Mouse (Mus musculus) naive thymus-derived CD4-positive, alpha-beta T cell, adult 2 months (primary cell): Measurements from ENCODE around the gene Crbn.

Experiments
- DNase-seq: peaks from one replicate; pipeline ENCODE4 v3.0.0-alpha.2; 2011; ENCODE audit warnings: low read depth

The Crbn gene

GRCm38 (mm10) chr6:106799333-106800226 lies at the start of gene Crbn:
Gene Crbn (minus strand): TSS chr6:106800077.
- peak; percentile 95 for DNase-seq

GRCm38 (mm10) chr6:106840181-106840580 lies 40.3 kb upstream of the Crbn start:
- DNase-seq: no peak

- no peak for DNase-seq
These were observed 38.2 kb upstream of the Crbn start for GRCm38 (mm10) chr6:106838053-106838452.

- no peak for DNase-seq
These were observed 35.4 kb upstream of the Crbn start for GRCm38 (mm10) chr6:106835316-106835715.

GRCm38 (mm10) chr6:106822329-106822728 lies 22.5 kb upstream of the Crbn start:
- DNase-seq: no peak

GRCm38 (mm10) chr6:106820566-106820965 lies 20.7 kb upstream of the Crbn start:
- no peak for DNase-seq

GRCm38 (mm10) chr6:106819906-106820305 lies 20.0 kb upstream of the Crbn start:
- no peak for DNase-seq

- DNase-seq: no peak
These were observed 19.4 kb upstream of the Crbn start for GRCm38 (mm10) chr6:106819246-106819645.

- DNase-seq: no peak
These were observed 10.8 kb upstream of the Crbn start for GRCm38 (mm10) chr6:106810686-106811085.

GRCm38 (mm10) chr6:106809161-106809560 lies 9.3 kb upstream of the Crbn start:
- DNase-seq: no peak

- peak; percentile 35 for DNase-seq
These were observed 5.0 kb upstream of the Crbn start for GRCm38 (mm10) chr6:106804904-106805303.

GRCm38 (mm10) chr6:106800227-106800557 lies 315 bp upstream of the Crbn start:
- no peak for DNase-seq

GRCm38 (mm10) chr6:106794094-106794814 lies 5.6 kb downstream of the Crbn start:
- DNase-seq: peak; percentile 76

GRCm38 (mm10) chr6:106793621-106794020 lies 6.3 kb downstream of the Crbn start:
- no peak for DNase-seq

- DNase-seq: peak; percentile 81
These were observed 6.8 kb downstream of the Crbn start for GRCm38 (mm10) chr6:106793088-106793487.

GRCm38 (mm10) chr6:106792486-106792885 lies 7.4 kb downstream of the Crbn start:
- no peak for DNase-seq

GRCm38 (mm10) chr6:106791429-106791828 lies 8.4 kb downstream of the Crbn start:
- DNase-seq: peak; percentile 74

- no peak for DNase-seq
These were observed 12.7 kb downstream of the Crbn start for GRCm38 (mm10) chr6:106787138-106787537.

- DNase-seq: no peak
These were observed 29.8 kb downstream of the Crbn start for GRCm38 (mm10) chr6:106770046-106770445.

- no peak for DNase-seq
These were observed 30.5 kb downstream of the Crbn start for GRCm38 (mm10) chr6:106769290-106769866.

- DNase-seq: peak; percentile 99
These were observed 31.1 kb downstream of the Crbn start, which contains the start of gene Trnt1 for GRCm38 (mm10) chr6:106768640-106769289. Gene Trnt1 (plus strand): TSS chr6:106769120.

GRCm38 (mm10) chr6:106766774-106767173 lies 33.1 kb downstream of the Crbn start:
- DNase-seq: no peak
